Mouse (Mus musculus) lung, embryonic 16.5 days (tissue): ENCODE data around the gene Pak2. TPM values are rescaled to one million over a fixed set of nuclear protein-coding genes. Genes with fewer than 3 reads are reported as not detected.
"Not testable (repeated sequence)": the region's sequence is repeated elsewhere in the genome, so short reads cannot be mapped to it uniquely, and the experiment has no call there.

ENCODE experiments used
- ATAC-seq: fragments of 200-750 bp; cut with Nextera tagmentation; 2 replicates; pipeline ENCODE4 v1.8.0; 2017; ENCODE audit warnings: low read depth, mild to moderate bottlenecking, moderate library complexity
- H3K27ac ChIP-seq: fragments of 300-500 bp; sonication (generic); 2 replicates; pipeline ENCODE4 v1.5.1; 2014; ENCODE audit warnings: mild to moderate bottlenecking, control low read depth, low read length
- H3K27me3 ChIP-seq: fragments of 300-500 bp; sonication (generic); 2 replicates; pipeline ENCODE4 v1.6.1; 2014; ENCODE audit warnings: low read depth, low read length, mixed read lengths; ENCODE audit not compliant: control insufficient read depth, insufficient read depth
- H3K36me3 ChIP-seq: fragments of 300-500 bp; sonication (generic); 2 replicates; pipeline ENCODE4 v1.6.1; 2014; ENCODE audit warnings: low read length; ENCODE audit not compliant: control insufficient read depth, insufficient read depth
- H3K4me1 ChIP-seq: fragments of 300-500 bp; sonication (generic); replicated peaks from 2 replicates; pipeline ENCODE4 v1.6.1; 2014; ENCODE audit warnings: low read length, mixed read lengths; ENCODE audit not compliant: control insufficient read depth, insufficient read depth
- H3K4me2 ChIP-seq: fragments of 300-500 bp; sonication (generic); 2 replicates; pipeline ENCODE4 v1.6.1; 2014; ENCODE audit warnings: low read depth, low read length, control low read depth
- H3K4me3 ChIP-seq: fragments of 300-500 bp; sonication (generic); 2 replicates; pipeline ENCODE4 v1.5.1; 2014; ENCODE audit warnings: mild to moderate bottlenecking, low read length, control low read depth
- H3K9ac ChIP-seq: fragments of 300-500 bp; sonication (generic); 2 replicates; pipeline ENCODE4 v1.6.1; 2014; ENCODE audit warnings: low read length, control low read depth
- H3K9me3 ChIP-seq: fragments of 300-500 bp; sonication (generic); 2 replicates; pipeline ENCODE4 v1.6.1; 2016; ENCODE audit warnings: low read length; ENCODE audit not compliant: control insufficient read depth
- WGBS: fragments of 180-500 bp; shearing (Covaris S2); extraction: QIAGEN DNeasy Blood & Tissue Kit; methylation state at CpG from one replicate; pipeline ENCODE4 v1.1.7; 2014; 5-methylcytosine and 5-hydroxymethylcytosine counted together
- polyA plus RNA-seq: library from polyadenylated mRNA; unstranded; fragments of >200 nt; fragmentation: Nextera tagmentation; extraction: Ambion mirVana; gene quantifications from 2 replicates; pipeline ENCODE4 v1.2.1, GENCODE M21; 2015

Pak2 gene
- polyA plus RNA-seq, 1 experiment from 2014 or later = 36.5 TPM

DNA sequence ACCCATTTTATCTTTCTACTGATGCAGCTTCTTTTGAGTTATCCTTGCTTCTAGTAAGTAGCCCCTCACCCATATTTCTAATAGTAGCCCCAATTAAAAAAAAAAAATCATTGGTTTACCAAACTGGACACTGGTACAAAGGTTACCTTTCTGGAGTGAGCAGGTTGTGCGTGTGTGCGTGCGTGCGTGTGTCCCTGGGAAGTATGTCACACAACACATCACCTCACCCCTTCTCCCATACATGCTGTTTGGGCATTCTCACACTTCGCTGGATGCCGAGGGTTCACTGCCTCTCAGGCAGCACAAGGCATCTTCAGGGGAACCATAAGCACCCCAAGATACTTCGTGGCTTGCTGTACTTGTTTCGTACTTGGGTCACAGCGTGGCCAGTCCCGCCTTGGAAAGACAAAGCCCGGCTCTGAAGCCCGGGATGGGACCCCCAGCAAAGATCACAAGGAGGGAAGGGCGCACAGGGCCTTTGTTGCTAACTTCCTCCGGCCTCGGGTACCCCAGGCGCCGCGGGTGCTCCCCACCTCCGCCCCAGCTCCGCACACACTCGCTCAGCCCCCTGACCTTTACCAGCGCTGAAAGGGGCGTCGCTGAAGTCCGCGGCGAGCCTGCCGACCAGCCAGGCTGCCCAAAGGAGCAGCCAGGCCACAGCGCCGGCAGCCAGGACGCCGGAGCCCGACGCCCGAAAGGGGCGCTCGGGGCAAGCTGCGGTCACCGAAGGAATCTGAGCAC is 19.9 kb upstream of the Pak2 start:
- Histone ChIP-seq H3K27ac (peak overlapping the region; percentile 77), H3K9ac (peak overlapping the region; percentile 85), H3K36me3 (peaks cover 7% of the 10 kb centered on the region; the same call in 1 of the 2 replicates), H3K4me3 (peak overlapping the region; percentile 70), H3K27me3 (no peaks in the 10 kb centered on the region), H3K9me3 (no peaks in the 10 kb centered on the region), H3K4me2 (peak overlapping the region; percentile 83), H3K4me1 (peaks cover 14% of the 10 kb centered on the region)
- WGBS = under 1% methylated on average over 39 of the region's 39 CpGs
- ATAC-seq = peak; percentile 82

DNA sequence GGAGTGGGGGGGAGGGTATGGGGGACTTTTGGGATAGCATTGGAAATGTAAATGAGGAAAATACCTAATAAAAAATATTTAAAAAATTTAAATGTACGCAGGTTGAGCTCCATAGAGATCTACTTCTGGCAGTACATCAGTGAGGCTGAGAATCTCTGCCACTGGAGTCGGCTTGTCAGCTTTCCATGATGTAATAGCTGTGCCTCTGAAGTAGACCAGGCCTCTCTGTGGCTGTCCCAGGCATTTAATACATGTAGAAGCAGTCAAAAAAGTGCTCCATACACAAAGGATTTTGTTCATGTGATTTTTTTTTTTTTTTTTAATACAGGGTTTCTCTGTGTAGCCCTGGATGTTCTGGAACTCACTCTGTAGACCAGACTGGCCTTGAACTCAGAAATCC is 18.6 kb upstream of the Pak2 start:
- 68% methylated on average over 2 of the region's 2 CpGs for WGBS

DNA sequence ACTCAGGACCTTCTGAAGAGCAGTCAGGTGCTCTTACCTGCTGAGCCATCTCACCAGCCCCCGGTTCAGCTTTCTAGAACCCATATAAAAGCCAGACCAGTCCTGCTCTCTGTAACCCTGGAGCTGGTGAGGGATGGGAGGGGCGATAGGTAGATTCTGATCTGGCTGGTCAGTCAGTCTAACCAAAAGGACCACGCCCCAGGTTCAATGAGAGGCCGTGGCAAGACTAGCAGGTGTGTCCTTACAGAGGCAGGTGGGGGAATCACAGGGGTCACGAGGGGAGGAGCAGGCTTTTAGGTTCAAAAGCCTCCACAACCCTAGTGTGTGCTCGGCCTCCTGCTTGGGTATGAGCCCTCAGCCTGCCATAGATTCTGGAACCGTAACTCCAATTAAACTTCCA is 12.3 kb upstream of the Pak2 start:
- peaks cover 6% of the 10 kb centered on the region for H3K4me1 ChIP-seq
- no peak overlapping the region for H3K27ac ChIP-seq
- H3K9me3 ChIP-seq = no peaks in the 10 kb centered on the region
- no peak for ATAC-seq
- H3K36me3 ChIP-seq = peaks cover 9% of the 10 kb centered on the region
- no peak overlapping the region for H3K9ac ChIP-seq
- H3K4me2 ChIP-seq = no peak overlapping the region
- no peaks in the 10 kb centered on the region for H3K27me3 ChIP-seq
- WGBS = 94% methylated on average over 7 of the region's 7 CpGs
- no peak overlapping the region for H3K4me3 ChIP-seq

More for the DNA sequence above, 18.6 kb upstream of the Pak2 start:
- not testable (repeated sequence) for H3K27ac ChIP-seq, H3K9me3 ChIP-seq, H3K36me3 ChIP-seq, ATAC-seq, H3K27me3 ChIP-seq, H3K4me2 ChIP-seq, H3K4me3 ChIP-seq, H3K9ac ChIP-seq
- peaks cover 14% of the 10 kb centered on the region for H3K4me1 ChIP-seq

DNA sequence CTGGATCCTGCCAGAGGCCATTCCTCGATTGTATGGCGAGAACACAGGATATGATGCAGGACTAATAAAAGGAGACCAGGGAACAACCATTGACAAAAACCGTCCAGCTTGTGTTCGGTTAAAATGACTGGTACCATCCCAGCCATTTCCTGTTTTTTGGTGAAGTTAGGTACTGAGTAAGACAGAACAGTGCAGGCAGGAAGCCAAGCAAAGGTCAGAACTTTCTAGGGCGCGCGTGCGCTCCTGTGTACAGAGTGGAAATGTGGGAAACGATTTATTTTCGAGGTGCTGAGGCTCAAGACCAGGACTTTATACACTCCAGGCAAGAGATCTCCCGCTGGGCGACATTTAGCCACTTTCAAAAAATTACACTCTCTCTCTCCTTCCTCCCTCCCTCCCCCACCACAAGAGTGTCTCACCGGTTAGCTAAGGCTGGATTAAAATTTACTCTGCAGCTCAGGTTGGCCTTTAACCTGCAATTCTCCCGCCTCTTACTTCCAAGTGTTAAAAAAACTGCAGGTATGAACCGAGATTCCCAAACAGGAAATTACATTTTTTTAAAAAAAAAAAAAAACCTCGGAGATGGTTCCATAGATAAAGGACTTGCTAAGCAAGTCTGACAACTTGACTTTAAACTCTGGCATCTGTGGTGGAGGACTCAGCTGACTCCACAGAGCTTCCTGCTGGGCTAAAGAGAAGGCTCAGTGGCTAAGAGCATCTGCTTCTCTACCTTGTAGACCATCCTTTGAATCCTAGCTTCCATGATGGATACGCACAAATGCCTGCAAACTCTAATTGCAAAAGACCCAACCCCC is 8.7 kb upstream of the Pak2 start:
- 45% methylated on average over 17 of the region's 17 CpGs for WGBS
- H3K4me3 ChIP-seq = no peak overlapping the region
- no peak overlapping the region for H3K4me2 ChIP-seq
- peaks cover 9% of the 10 kb centered on the region for H3K36me3 ChIP-seq
- no peaks in the 10 kb centered on the region for H3K9me3 ChIP-seq
- H3K9ac ChIP-seq = no peak overlapping the region
- peak; percentile 36; the same call in 1 of the 2 replicates for ATAC-seq
- no peaks in the 10 kb centered on the region for H3K27me3 ChIP-seq
- peak overlapping the region; percentile 67 for H3K27ac ChIP-seq
- H3K4me1 ChIP-seq = peaks cover 6% of the 10 kb centered on the region

DNA sequence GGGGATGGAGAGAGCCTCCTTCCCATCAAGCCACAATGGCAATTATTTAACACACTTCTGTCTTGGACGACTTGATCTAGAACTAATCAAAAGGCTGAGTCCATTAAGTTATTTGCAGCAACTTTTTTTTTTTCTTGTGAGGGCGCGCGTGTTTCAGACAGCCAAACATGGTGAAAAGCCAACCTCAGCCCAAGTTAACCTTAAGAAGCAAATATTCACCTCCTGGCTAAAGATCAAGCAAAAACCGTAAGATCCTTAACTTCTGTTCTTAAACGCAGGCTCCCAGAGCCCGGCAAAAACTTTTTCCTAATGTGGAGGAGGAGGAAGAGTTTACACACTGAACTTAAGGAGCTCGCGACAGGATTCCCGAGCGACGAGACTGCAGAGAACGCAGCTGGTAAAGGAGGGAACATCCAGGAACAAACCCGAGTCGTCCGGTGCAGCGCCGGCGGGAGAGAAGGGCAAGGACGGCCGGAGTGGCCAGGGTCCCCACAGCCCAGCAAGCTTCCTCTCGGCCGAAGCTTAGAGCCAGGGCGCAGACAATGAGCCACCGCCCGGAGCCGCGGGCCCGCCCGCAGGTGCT is 643 bp downstream of the Pak2 start:
- under 1% methylated on average over 30 of the region's 30 CpGs for WGBS
- Histone ChIP-seq H3K4me2 (peak overlapping the region; percentile 63), H3K9ac (peak overlapping the region; percentile 98), H3K4me3 (peak overlapping the region; percentile 95), H3K4me1 (peaks cover 14% of the 10 kb centered on the region), H3K27me3 (no peaks in the 10 kb centered on the region), H3K27ac (peak overlapping the region; percentile 97), H3K36me3 (no peaks in the 10 kb centered on the region), H3K9me3 (no peaks in the 10 kb centered on the region)
- ATAC-seq = no peak

DNA sequence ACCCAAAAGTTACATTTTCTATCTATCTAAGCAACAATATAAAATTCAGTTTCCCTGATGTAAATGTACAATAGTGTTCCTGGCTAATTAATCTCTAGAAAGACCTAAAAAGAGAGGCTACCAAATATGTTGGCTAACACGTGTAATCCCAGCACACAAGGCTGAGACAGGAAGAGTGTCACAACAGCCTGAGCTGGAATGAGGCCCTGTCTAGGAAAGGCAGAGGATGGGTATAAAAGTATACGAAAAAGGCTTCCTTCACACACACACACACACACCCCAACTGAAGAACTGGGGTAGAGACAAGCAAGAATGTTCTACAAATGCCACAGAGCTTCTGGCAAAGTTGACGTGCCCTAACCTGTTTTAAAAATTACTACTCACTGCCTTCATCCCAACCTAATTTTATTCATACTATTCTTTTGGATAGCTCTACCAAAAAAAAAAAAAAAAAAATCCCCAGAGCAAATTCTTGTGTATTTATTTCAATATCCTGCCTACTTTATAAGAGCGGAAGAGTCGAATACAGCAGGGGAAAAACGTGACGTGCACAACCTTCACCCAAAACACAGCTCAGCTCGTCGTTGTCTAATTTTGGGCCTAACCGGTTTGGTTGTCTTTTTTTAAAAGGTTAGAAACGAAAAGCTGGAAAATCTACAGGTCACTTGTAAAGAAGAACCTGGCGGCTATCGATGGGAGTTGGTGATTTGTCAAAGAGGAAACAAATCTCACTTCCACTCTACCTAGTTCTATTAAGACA is 1.3 kb downstream of the Pak2 start:
- Histone ChIP-seq H3K36me3 (no peaks in the 10 kb centered on the region), H3K27me3 (no peaks in the 10 kb centered on the region), H3K9ac (peak overlapping the region; percentile 98), H3K4me3 (peak overlapping the region; percentile 95), H3K4me2 (peak overlapping the region; percentile 63), H3K9me3 (no peaks in the 10 kb centered on the region), H3K27ac (peak overlapping the region; percentile 97; the same call in 1 of the 2 replicates), H3K4me1 (peaks cover 14% of the 10 kb centered on the region)
- 3% methylated on average over 13 of the region's 13 CpGs for WGBS
- ATAC-seq = no peak

DNA sequence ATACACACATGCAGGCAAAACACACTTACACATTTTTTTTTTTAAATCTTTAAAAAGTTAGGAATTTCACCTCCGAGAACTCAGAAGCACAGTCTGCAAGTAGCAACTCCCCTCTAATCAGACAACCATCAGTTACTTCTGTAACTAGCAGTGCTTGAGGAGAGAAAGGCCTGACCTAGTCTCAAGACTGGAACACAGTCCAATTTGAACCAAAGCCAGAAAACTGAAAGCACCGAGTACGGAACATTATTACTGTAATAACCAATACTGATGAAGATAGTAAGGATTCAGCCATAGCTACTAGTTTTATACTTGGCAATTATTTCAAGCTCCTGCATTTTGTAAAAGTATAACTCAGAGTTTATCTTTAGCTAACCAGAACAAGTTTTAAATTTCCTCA is 2.7 kb downstream of the Pak2 start:
- peaks cover 14% of the 10 kb centered on the region for H3K4me1 ChIP-seq
- ATAC-seq = no peak
- H3K4me2 ChIP-seq = no peak overlapping the region
- no peaks in the 10 kb centered on the region for H3K36me3 ChIP-seq
- no peak overlapping the region for H3K27ac ChIP-seq
- H3K9ac ChIP-seq = no peak overlapping the region
- 35% methylated on average over 3 of the region's 3 CpGs for WGBS
- H3K27me3 ChIP-seq = no peaks in the 10 kb centered on the region
- H3K9me3 ChIP-seq = no peaks in the 10 kb centered on the region
- no peak overlapping the region for H3K4me3 ChIP-seq

DNA sequence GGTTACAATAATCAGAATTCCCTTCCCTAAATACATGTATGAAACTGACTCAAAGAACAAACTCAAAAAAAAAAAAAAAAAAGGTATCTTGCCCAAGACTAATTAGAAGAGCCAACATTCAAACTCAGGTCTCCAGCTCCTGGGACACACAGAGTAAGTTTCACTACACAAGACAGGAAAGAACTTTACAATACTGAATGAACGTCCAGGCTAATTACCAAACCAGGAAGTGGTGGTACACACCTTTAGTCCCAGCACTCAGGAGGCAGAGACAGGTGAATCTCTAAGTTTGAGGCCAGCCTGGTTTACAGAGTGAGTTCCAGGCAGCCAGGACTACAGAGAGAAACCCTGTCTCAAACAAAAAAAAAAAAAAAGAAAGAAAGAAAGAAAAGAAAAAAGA is 3.4 kb downstream of the Pak2 start:
- H3K9ac ChIP-seq = no peak overlapping the region
- no peak overlapping the region for H3K4me2 ChIP-seq
- no peak overlapping the region for H3K27ac ChIP-seq
- H3K4me1 ChIP-seq = peaks cover 14% of the 10 kb centered on the region
- no peaks in the 10 kb centered on the region for H3K27me3 ChIP-seq
- H3K9me3 ChIP-seq = no peaks in the 10 kb centered on the region
- 33% methylated on average over 1 of the region's 1 CpGs for WGBS
- H3K36me3 ChIP-seq = no peaks in the 10 kb centered on the region
- no peak overlapping the region for H3K4me3 ChIP-seq
- ATAC-seq = no peak
